Mouse (Mus musculus) limb, embryonic 15.5 days (tissue): ENCODE data around the gene Ctns. TPM values are rescaled to one million over a fixed set of nuclear protein-coding genes. Genes with fewer than 3 reads are reported as not detected.

Experiments
- ATAC-seq: fragments of 200-750 bp; cut with Nextera tagmentation; 2 replicates; pipeline ENCODE4 v1.8.0; 2017; ENCODE audit warnings: low read depth, moderate TSS enrichment; ENCODE audit not compliant: insufficient number of reproducible peaks, low FRiP score, low TSS enrichment
- H3K27ac ChIP-seq: fragments of 300-500 bp; sonication (generic); 2 replicates; pipeline ENCODE4 v1.5.1; 2015; ENCODE audit warnings: moderate library complexity, mild to moderate bottlenecking, inconsistent platforms
- H3K27me3 ChIP-seq: fragments of 300-500 bp; sonication (generic); 2 replicates; pipeline ENCODE4 v1.6.1; 2015; ENCODE audit warnings: inconsistent platforms
- H3K36me3 ChIP-seq: fragments of 300-500 bp; sonication (generic); 2 replicates; pipeline ENCODE4 v1.6.1; 2015; ENCODE audit warnings: inconsistent platforms
- H3K4me1 ChIP-seq: fragments of 300-500 bp; sonication (generic); 2 replicates; pipeline ENCODE4 v1.6.1; 2015; ENCODE audit warnings: inconsistent platforms
- H3K4me2 ChIP-seq: fragments of 300-500 bp; sonication (generic); 2 replicates; pipeline ENCODE4 v1.6.1; 2015; ENCODE audit warnings: mild to moderate bottlenecking, inconsistent platforms
- H3K4me3 ChIP-seq: fragments of 300-500 bp; sonication (generic); 2 replicates; pipeline ENCODE4 v1.5.1; 2015; ENCODE audit warnings: mild to moderate bottlenecking, inconsistent platforms
- H3K9ac ChIP-seq: fragments of 300-500 bp; sonication (generic); 2 replicates; pipeline ENCODE4 v1.6.1; 2015; ENCODE audit warnings: inconsistent platforms
- H3K9me3 ChIP-seq: fragments of 300-500 bp; sonication (generic); 2 replicates; pipeline ENCODE4 v1.6.1; 2016; ENCODE audit warnings: inconsistent platforms
- WGBS: fragments of 180-500 bp; shearing (Covaris S2); methylation state at CpG from one replicate; pipeline ENCODE4 v1.1.7; 2015; 5-methylcytosine and 5-hydroxymethylcytosine counted together
- polyA plus RNA-seq: library from polyadenylated mRNA; unstranded; fragments of >200 nt; fragmentation: Nextera tagmentation; extraction: Ambion mirVana; gene quantifications from 2 replicates; pipeline ENCODE4 v1.2.1, GENCODE M21; 2015

The Ctns gene
- polyA plus RNA-seq, 1 experiment from 2014 or later = 24.6 TPM

DNA sequence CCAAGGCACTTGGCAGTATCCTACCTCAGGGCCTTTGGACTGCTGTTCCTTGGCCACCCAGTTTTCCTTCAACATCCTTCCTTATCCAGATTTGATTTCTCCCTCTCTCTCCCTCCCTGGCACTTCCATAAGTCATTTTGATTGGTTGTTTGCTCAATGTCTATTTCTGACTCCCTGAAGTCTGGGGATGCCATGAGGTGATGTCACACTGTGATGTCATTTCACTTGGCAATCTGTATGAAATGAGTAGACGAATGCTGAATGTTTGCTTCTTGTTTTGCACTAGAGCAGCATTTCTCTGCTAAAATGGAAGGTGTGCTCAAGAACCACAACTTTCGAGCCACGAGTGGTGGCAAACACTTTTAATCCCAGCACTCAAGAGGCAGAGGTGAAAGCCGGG is 37.2 kb downstream of the Ctns start:
- 84% methylated on average over 4 of the region's 4 CpGs for WGBS
- H3K4me2 ChIP-seq = no peak overlapping the region

DNA sequence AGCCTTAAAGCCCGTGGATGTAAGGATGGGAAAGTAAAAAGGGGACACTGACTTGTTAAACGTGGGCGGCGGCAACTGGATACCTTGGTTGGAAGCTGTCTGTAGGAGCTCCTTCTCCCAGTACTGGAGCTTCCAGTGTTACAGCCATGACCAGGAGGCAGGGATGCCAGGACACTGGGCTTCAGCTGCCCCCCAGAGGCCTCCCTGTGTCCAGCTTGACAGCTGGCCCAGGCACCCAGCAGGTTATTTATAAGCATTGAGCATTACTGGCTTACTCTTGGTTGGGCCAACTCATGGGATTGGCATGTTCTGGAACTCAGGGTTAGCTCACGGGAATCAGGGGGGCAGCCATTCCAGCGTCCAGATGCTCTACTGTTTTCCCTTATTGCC is 38.0 kb downstream of the Ctns start:
- Histone ChIP-seq H3K4me3 (peak overlapping the region; percentile 41), H3K9ac (no peak overlapping the region), H3K27ac (no peak overlapping the region), H3K9me3 (no peaks in the 10 kb centered on the region), H3K36me3 (no peaks in the 10 kb centered on the region), H3K4me1 (peaks cover 12% of the 10 kb centered on the region; the same call in 1 of the 2 replicates), H3K4me2 (peak overlapping the region; percentile 89), H3K27me3 (peaks cover 42% of the 10 kb centered on the region)
- 22% methylated on average over 6 of the region's 6 CpGs for WGBS
- peak; percentile 52; the same call in 1 of the 2 replicates for ATAC-seq

More for the DNA sequence above, 37.2 kb downstream of the Ctns start:
- H3K36me3 ChIP-seq = no peaks in the 10 kb centered on the region
- H3K4me3 ChIP-seq = no peak overlapping the region
- H3K9me3 ChIP-seq = no peaks in the 10 kb centered on the region
- H3K27ac ChIP-seq = no peak overlapping the region
- no peak for ATAC-seq
- no peak overlapping the region for H3K9ac ChIP-seq
- peaks cover 12% of the 10 kb centered on the region; the same call in 1 of the 2 replicates for H3K4me1 ChIP-seq
- peaks cover 40% of the 10 kb centered on the region for H3K27me3 ChIP-seq

- no peaks in the 10 kb centered on the region for H3K36me3 ChIP-seq
- H3K9me3 ChIP-seq = no peaks in the 10 kb centered on the region
- peak; percentile 61; the same call in 1 of the 2 replicates for ATAC-seq
- H3K9ac ChIP-seq = peak within 1 kb of the TSS; percentile 39
- no peak within 1 kb of the TSS for H3K27ac ChIP-seq
- peak within 1 kb of the TSS; percentile 89 for H3K4me2 ChIP-seq
- peaks cover 17% of the 10 kb centered on the region; the same call in 1 of the 2 replicates for H3K4me1 ChIP-seq
- peak within 1 kb of the TSS; percentile 41 for H3K4me3 ChIP-seq
- H3K27me3 ChIP-seq = peaks cover 42% of the 10 kb centered on the region
- WGBS = 2% methylated on average over 49 of the region's 49 CpGs
Measured at GRCm38 (mm10) chr11:73159957-73160810, 38.7 kb downstream of the Ctns start, which contains the start of gene P2rx5. Gene P2rx5 (plus strand): TSS chr11:73160421.

DNA sequence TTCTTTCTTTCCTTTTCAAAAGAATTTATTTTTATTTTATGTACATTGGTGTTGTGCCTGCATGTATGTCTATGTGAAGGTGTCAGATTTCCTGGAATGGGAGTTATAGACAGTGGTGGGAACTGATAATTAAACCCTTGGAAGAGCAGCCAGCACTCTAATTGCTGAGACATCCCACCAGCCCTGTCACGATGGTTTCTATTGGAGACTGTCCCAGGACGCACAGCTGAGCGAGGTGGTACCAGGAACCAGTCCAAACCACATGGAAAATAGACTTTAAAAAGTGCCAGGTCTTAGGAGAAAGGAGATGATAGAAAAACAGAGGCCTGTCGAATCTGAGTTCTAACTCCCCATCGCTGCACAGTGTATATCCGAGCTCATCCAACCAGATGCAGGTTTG is 43.8 kb downstream of the Ctns start:
- Histone ChIP-seq H3K9ac (no peak overlapping the region), H3K27ac (no peak overlapping the region), H3K27me3 (peaks cover 24% of the 10 kb centered on the region), H3K9me3 (no peaks in the 10 kb centered on the region), H3K36me3 (no peaks in the 10 kb centered on the region), H3K4me2 (no peak overlapping the region), H3K4me1 (peaks cover 8% of the 10 kb centered on the region; the same call in 1 of the 2 replicates), H3K4me3 (no peak overlapping the region)
- 57% methylated on average over 6 of the region's 6 CpGs for WGBS
- no peak for ATAC-seq

GRCm38 (mm10) chr11:73148209-73148608 is 50.6 kb downstream of the Ctns start:
- H3K27me3 ChIP-seq = no peaks in the 10 kb centered on the region
- H3K4me1 ChIP-seq = no peaks in the 10 kb centered on the region
- H3K4me2 ChIP-seq = no peak overlapping the region
- H3K9me3 ChIP-seq = no peaks in the 10 kb centered on the region
- no peak overlapping the region for H3K9ac ChIP-seq
- 79% methylated on average over 9 of the region's 9 CpGs for WGBS
- no peak overlapping the region for H3K27ac ChIP-seq
- H3K4me3 ChIP-seq = no peak overlapping the region
- H3K36me3 ChIP-seq = no peaks in the 10 kb centered on the region
- no peak for ATAC-seq

- no peaks in the 10 kb centered on the region for H3K27me3 ChIP-seq
- no peak overlapping the region for H3K4me2 ChIP-seq
- no peaks in the 10 kb centered on the region for H3K4me1 ChIP-seq
- H3K36me3 ChIP-seq = no peaks in the 10 kb centered on the region
- no peaks in the 10 kb centered on the region for H3K9me3 ChIP-seq
- 60% methylated on average over 7 of the region's 7 CpGs for WGBS
- H3K4me3 ChIP-seq = no peak overlapping the region
- no peak overlapping the region for H3K9ac ChIP-seq
- ATAC-seq = no peak
- H3K27ac ChIP-seq = no peak overlapping the region
Measured at GRCm38 (mm10) chr11:73146975-73147365, 51.9 kb downstream of the Ctns start.

- Histone ChIP-seq H3K9ac (no peak overlapping the region), H3K9me3 (no peaks in the 10 kb centered on the region), H3K27me3 (no peaks in the 10 kb centered on the region), H3K4me1 (no peaks in the 10 kb centered on the region), H3K36me3 (no peaks in the 10 kb centered on the region), H3K27ac (no peak overlapping the region), H3K4me2 (no peak overlapping the region), H3K4me3 (no peak overlapping the region)
- no peak for ATAC-seq
- 54% methylated on average over 11 of the region's 11 CpGs for WGBS
Measured at GRCm38 (mm10) chr11:73146026-73146974, 52.5 kb downstream of the Ctns start.

- no peaks in the 10 kb centered on the region for H3K36me3 ChIP-seq
- H3K4me2 ChIP-seq = no peak overlapping the region
- H3K27me3 ChIP-seq = no peaks in the 10 kb centered on the region
- no peak overlapping the region for H3K27ac ChIP-seq
- ATAC-seq = no peak
- no peaks in the 10 kb centered on the region for H3K4me1 ChIP-seq
- H3K4me3 ChIP-seq = no peak overlapping the region
- no peaks in the 10 kb centered on the region for H3K9me3 ChIP-seq
- 54% methylated on average over 1 of the region's 1 CpGs for WGBS
- H3K9ac ChIP-seq = no peak overlapping the region
Measured at GRCm38 (mm10) chr11:73144261-73144681, 54.6 kb downstream of the Ctns start.

DNA sequence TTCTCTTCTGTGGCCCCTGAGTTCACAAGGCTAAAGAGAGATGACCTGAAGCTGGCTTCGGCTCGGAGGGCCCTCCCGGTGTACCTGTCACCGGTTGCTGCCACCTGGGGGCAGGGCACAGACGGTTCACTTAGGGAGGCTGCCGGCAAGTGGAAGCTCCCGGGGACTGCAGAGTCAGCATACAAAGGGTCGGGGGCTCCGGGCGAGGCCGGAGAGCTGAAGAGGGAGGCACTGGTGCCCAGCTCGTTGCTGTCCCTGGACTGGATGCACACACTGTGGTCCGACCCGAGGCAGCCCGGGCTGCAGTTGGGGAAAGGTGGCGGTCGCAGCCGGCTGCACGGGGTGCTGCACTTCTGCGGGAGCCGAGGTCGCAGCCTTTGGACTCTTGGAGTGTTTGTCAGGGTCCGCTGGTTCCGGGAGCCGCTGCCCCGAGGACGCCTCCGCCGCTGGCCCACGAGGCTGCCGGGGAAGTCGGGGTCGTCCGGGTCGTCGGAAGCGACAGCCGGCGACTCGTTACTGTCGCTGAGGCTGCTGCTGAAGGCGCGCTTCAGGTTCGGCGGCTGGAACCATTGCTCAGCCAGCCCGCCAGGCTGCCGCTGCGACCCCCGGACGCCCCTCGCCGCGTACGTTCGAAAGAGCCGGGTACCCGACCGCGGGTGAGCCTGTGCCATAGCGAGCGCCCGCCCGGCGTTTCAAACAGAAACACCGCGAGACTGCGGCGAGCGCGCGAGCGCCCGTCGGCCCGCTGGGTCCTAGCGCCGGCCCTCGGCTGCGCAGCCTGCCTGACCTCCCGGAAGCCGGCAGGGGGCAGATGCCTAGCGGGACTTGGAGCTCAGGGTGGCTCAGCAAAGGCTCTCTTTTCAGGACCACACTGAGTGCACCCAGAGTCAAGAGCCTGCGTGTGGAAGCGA is 61.0 kb downstream of the Ctns start, which contains the start of gene Haspin:
TSS of gene Haspin (minus strand) at position 704 of the 911 bp plus-strand sequence.
- no peak within 1 kb of the TSS for H3K27ac ChIP-seq
- peak within 1 kb of the TSS; percentile 65 for H3K9ac ChIP-seq
- H3K4me2 ChIP-seq = peak within 1 kb of the TSS; percentile 85
- ATAC-seq = peak; percentile 84
- H3K27me3 ChIP-seq = no peaks in the 10 kb centered on the region
- peaks cover 31% of the 10 kb centered on the region for H3K4me1 ChIP-seq
- H3K36me3 ChIP-seq = 0 out of 2 replicates have a peak, but pooled peaks cover 1% of the 10 kb centered on the region
- H3K9me3 ChIP-seq = no peaks in the 10 kb centered on the region
- whole genome bisulfite sequencing = under 1% methylated on average over 84 of the region's 84 CpGs
- H3K4me3 ChIP-seq = peak within 1 kb of the TSS; percentile 66

GRCm38 (mm10) chr11:73137116-73137515 is 61.7 kb downstream of the Ctns start:
- Histone ChIP-seq H3K27ac (no peak overlapping the region), H3K4me2 (peak overlapping the region; percentile 85), H3K27me3 (no peaks in the 10 kb centered on the region), H3K9ac (peak overlapping the region; percentile 65), H3K36me3 (0 out of 2 replicates have a peak, but pooled peaks cover 5% of the 10 kb centered on the region), H3K4me3 (peak overlapping the region; percentile 66), H3K4me1 (peaks cover 31% of the 10 kb centered on the region), H3K9me3 (no peaks in the 10 kb centered on the region)
- WGBS = 27% methylated on average over 11 of the region's 11 CpGs
- no peak for ATAC-seq

DNA sequence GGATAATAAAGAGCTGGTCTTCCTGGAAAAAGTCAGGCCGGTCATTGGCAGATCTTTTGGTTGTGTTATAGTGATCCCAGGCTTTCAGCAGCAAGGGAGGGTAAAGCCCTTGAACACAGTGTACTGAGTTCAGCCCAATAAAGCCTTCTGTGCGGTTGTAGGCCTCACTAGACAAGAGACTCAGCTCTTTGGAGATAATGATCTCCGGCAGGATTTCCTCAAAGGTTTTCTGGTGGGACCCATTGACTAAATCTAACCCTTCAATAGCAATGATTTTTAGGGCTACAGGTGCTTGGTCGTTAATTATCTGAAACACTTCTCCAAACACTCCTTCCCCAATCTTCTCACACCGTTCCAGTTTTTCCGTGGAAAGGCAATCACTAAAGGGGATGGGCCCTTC is 62.3 kb downstream of the Ctns start:
- ATAC-seq = no peak
- peaks cover 31% of the 10 kb centered on the region for H3K4me1 ChIP-seq
- 76% methylated on average over 6 of the region's 6 CpGs for WGBS
- H3K27ac ChIP-seq = no peak overlapping the region
- no peaks in the 10 kb centered on the region for H3K9me3 ChIP-seq
- H3K4me2 ChIP-seq = peak overlapping the region; percentile 85
- H3K4me3 ChIP-seq = peak overlapping the region; percentile 66
- H3K9ac ChIP-seq = no peak overlapping the region
- no peaks in the 10 kb centered on the region for H3K27me3 ChIP-seq
- 0 out of 2 replicates have a peak, but pooled peaks cover 6% of the 10 kb centered on the region for H3K36me3 ChIP-seq
